Mouse (Mus musculus): ENCODE results near the gene Grxcr1.

Gene Grxcr1

DNA sequence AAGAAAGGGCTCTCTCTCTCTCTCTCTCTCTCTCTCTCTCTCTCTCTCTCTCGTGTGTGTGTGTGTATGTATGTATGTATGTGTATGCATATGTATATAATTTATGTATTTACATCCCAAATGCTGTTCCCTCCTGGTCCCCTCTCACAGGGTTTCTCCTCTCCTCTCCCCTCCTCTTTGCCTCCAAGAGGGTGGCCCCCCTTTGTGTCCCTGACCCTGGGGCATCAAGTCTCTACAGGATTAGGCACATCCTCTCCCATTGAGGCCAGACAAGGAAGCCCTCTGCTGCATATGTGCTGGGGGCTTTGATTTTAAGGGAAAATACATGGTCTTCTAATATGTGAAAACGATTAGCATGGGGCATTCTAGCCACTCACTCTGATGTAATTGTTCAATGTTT lies 61.5 kb downstream of the Grxcr1 start:
- no peak for DNase-seq (ENCODE audit: low spot score)

DNA sequence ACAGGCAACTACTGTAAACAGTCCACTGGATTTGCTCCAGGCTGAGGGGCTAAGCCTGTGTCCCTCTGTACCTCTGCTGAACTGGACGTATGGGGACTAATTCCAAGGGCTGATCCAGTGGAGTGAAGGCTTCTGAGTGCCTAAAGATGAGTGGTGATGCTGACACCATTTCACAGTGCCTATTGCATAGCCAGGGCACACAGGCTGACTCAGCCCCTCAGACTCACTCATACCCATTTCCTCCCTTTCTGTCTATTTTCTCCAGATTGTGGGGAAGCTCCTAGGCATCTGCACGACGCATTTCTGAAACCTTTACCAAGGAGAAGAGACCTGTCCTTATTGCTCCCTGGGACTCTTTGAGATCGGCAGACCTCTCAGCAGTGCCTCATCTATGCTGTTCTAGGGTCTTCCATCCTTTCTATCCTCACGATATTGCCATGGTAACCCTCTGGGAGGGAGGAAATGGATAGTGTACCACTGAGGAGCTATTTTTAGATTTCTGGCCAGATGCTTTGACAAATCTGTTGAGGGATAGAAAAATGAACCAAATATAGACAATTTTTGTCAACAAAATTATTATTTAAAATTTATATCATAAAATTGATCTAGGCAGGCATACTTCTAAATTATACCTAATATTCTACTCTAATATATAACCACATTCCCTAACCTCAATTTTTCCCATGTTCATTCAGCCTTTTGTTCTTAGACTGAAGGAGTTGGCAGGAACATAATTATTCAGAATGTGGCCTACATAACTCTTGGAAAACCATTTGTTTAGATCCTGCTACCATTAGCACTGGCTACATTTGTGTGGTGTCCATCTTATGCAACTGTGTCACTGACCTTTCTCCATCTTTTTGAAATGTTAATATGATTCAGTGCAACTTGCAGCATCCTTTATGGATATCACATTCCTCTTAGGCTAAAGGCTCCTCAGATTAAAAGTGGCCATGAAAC lies 66.3 kb downstream of the Grxcr1 start:
- DNase-seq (ENCODE audit: low spot score), result no peak

DNA sequence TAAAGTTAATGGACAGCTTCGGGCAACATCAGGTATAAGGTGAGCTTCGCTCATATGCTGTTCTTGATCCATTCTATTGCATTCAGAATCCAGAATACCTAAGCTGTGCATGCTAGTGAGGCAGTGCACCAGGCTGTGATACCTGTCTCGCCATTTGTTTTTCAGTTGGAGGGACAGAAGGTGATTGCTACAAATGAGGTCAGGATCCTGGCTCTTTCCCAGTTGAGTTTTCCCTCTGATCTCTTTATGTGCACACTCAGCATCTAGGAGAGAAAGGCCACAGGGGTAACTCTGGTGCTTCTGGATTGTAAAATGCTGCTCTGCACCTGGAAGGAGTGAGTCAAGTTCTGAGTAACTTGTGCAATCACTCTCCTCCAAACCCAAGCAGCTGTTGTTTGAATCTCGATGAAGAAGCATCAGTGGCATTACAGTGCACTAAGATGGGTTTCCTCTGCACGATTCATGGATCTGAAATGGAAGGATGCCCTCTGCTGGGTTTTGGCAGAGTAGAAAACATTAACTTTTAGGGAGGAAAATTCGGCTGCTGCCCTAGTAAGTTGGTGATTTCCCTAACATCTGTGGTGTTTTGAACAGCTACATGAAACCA lies 80.9 kb downstream of the Grxcr1 start:
- DNase-seq (ENCODE audit: low spot score), result peak; percentile 47

DNA sequence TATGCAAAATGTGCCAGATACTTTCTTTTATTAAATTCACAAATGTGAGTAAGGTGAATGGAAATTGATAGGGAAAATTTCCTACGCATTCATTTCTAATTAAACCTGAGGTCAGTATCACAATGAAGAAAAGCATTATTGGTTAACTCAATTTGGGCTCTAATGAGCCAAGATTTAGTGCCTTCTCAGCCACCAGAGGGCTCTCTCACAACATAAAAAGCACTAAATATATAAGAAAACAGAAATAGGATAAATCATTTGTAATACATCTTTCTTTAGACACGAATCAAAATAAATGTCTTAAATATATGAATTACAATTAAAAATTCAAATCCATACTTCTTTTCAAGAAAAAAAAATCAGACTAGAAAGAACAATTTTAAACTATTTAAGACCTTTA lies 89.2 kb downstream of the Grxcr1 start:
- no peak for DNase-seq (ENCODE audit: low spot score)

DNA sequence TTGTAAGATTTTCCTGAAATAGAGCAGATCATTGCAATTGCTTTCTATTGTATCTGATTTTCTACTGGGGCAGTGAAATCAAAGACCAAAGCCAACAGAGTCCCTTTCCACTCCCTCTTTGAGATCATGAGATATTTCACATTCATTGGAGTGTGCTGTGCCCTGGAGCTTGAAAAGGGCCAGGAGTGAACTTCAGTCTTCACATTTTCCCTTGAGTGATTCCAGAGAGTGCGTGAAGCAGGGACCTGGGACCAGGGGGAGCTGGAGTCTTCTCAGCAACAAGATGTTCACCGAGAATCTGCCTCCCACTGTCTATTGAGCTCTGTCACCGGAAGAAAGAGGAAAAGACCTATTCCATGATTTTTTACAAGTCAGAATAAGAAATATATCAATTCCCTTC lies 91.2 kb downstream of the Grxcr1 start:
- DNase-seq (ENCODE audit: low spot score), result no peak

DNA sequence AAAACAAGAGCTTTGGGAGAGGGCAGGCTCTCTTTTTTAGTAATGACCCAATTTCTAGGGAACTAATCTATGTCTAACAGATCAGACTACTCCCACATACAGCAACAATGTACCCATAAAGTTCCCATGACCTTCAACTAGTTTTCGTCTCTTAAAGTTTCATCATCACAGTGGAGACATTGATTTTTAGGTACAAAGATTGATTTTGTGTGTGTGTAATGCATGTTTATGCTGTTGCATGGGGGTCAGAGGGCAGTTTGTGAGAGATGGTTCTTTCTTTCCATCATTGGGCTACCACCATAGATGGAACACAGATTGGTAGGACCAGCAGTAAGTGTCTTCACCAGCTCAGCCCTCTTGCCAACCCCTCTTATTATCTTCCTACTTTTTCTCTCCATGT lies 93.8 kb downstream of the Grxcr1 start:
- DNase-seq (ENCODE audit: low spot score), result no peak

DNA sequence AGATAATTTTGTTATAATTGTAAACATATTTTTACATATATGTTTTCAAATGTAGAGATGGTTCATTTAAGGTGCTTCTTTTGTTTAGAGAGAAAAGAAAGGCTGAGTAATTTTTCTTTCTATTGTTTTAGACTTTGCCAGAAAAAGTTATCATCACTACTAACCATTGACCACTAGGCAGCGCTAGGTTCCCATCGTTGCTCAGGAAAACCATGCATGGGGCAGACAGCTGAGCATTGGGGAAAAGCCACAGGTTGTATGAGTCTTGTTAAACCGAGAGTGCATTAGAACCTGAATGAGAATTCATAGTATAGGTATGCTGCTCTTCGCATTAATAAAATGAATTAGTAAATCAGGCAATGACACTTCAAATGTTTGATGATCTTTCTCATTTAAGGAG lies 96.8 kb downstream of the Grxcr1 start:
- DNase-seq (ENCODE audit: low spot score), result no peak

DNA sequence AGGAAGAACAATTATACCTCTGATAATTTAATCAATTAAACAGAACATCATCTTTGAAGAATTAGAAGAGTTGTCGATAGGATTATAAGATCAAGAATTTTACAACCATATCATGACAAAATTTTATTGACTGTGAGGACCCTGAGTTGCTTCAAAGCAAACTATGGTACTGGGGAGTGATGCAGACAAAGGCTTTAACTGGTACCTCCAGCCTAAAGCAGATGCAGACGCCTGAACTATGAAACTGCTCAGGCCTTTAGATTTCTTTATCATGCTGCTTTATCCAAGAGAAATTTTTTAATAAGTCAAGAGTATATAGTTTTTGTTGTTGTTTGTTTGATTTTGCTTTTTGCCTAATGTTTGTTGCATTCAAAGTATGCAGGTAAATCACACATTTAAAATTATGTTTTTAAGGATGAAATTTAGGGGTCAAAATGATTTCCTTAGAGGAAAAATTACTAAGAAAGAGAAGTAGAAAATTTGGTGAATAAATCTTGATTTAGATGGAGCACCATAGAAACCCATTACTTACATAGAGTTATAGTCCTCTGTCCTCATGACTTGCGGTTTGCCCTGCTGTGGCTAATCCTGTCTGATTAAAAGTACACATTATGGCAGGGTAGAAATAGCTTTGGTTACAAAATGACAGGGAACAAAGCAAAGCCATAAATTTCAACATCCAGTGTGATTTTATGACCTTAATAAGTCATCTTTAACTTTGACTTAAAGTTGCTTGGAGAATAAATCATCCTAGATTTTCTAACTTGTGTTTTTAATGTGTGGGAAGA lies 97.4 kb downstream of the Grxcr1 start:
- DNase-seq (ENCODE audit: low spot score), result no peak

DNA sequence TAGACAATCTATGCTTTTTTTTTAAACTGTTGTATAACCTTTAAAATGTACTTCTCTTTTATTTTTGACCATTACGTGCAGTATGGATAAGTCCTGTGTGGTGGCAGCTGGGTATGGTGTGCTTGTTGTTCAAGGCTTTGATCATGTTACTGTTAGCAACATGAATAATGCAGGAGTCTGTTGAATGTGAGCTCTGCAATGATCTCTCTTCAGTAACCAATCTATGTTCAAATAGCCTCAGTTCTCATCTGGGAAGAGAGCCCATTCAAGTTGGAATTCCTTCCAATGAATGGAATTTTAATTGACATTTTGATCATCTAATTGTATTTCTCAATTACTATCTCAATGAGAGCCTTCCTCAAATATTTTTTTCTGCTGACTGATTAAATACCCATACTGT lies 115.2 kb downstream of the Grxcr1 start:
- DNase-seq (ENCODE audit: low spot score), result no peak

DNA sequence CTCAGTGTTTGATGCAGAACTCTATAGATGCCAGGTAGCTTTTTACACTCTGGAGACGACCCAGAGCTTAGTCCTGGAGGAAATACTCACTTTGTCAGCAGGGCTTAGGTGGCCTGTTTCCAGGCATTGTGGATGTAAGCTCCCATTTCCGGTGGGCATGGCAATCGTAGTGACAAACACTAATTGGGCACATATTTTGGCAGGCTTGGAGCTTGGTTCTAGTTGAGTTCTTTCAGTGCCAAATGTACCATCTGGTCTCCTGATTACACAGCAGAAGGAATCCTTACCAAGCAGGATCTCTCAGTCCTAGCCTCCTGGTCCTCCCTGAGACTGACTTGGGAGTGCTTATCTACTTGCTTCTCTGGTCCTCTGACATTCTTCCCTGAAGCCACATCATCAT lies 118.3 kb downstream of the Grxcr1 start:
- no peak for DNase-seq (ENCODE audit: low spot score)

DNA sequence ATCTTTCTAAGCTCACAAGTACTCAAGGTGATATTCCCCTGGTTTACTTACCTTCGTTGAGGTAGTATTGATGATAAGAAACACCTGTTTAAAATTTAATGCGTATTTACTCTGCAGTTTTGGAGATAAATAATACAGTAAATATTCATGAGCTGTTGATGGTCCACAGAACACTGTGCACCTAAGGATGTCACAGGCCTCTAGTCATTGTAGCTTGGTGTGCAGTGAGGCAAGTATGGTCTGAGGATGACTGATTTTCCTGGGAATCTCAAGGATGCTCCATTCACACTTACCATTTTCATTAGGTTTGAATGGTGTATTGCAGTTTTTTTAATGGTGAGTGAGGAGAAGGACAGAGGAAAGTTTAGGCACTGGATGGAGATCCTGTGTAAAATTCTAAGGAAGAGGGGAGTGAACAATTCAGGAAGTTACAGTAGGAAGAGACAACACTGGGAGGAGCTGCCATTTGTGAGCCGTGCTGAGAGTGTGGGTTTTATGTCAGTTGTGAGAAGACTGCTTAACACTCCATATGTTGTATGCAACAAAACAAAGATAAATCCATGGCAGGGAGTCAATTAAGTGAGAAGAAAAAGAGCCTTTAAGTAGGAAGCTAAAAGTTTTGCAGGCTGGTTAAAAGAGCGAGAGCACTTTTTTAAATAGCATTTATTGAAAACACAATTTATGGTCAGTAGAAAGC lies 118.9 kb downstream of the Grxcr1 start:
- DNase-seq (ENCODE audit: low spot score), result no peak

DNA sequence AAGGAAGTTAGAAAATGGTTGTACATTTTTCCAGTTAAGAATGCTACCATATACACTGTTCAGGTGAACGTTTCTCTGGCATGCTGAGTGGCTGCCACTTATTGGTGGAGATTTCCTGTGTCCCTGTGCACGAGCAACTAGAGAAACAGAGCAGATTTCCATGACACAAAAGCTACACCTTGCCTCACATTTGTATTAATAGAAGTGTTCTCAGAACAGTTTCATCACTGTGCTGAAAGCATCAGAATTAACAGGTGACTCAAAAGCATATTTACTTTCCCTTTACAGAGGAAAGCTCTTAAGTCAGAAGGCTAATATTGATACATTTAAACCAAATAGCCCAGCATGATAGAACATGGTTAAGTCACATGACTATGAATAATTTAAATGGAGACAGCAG lies 130.9 kb downstream of the Grxcr1 start:
- DNase-seq (ENCODE audit: low spot score), result no peak

DNA sequence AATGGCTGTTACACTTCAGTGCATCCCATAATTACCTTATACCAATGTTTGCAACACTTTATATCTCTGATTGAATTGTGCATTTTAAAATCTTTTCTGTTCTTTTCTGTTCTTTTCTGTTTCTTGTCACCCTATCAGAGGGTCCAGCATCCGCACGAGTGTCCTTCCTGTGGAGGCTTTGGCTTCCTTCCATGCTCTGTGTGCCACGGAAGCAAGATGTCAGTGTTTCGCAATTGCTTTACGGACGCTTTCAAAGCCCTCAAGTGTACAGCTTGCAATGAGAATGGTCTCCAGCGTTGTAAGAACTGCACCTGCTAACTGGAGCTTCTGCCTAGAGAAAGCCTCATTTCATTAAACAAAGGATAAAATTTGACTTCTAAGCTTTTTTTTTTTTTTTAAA lies 134.3 kb downstream of the Grxcr1 start:
- no peak for DNase-seq (ENCODE audit: low spot score)

Measured in layer of hippocampus, adult 9-10 months (tissue).